Mouse (Mus musculus) forebrain, postnatal 0 days (tissue): ENCODE measurements around the gene Chrm1. TPM values are rescaled to one million over a fixed set of nuclear protein-coding genes. Genes with fewer than 3 reads are reported as not detected.

Experiments used
- ATAC-seq: fragments of 200-750 bp; cut with Nextera tagmentation; 2 replicates; pipeline ENCODE4 v1.8.0; 2017; ENCODE audit warnings: mild to moderate bottlenecking, moderate library complexity
- DNase-seq: peaks from one replicate; pipeline ENCODE4 v3.0.0-alpha.2; 2015
- H3K27ac ChIP-seq: fragments of 300-500 bp; sonication (generic); 2 replicates; pipeline ENCODE4 v1.5.1; 2014; ENCODE audit warnings: low read depth, mild to moderate bottlenecking, antibody characterized with exemption, low read length, moderate library complexity, mixed read lengths
- H3K27me3 ChIP-seq: fragments of 300-500 bp; sonication (generic); 2 replicates; pipeline ENCODE4 v1.6.1; 2014; ENCODE audit warnings: mild to moderate bottlenecking, low read length, mixed read lengths; ENCODE audit not compliant: insufficient read depth
- H3K36me3 ChIP-seq: fragments of 300-500 bp; sonication (generic); 2 replicates; pipeline ENCODE4 v1.6.1; 2014; ENCODE audit warnings: mild to moderate bottlenecking, moderate library complexity; ENCODE audit not compliant: insufficient read depth
- H3K4me1 ChIP-seq: fragments of 300-500 bp; sonication (generic); 2 replicates; pipeline ENCODE4 v1.6.1; 2014; ENCODE audit warnings: antibody characterized with exemption; ENCODE audit not compliant: insufficient read depth
- H3K4me2 ChIP-seq: fragments of 300-500 bp; sonication (generic); 2 replicates; pipeline ENCODE4 v1.6.1; 2014; ENCODE audit warnings: low read depth, mild to moderate bottlenecking, moderate library complexity
- H3K4me3 ChIP-seq: fragments of 300-500 bp; sonication (generic); 2 replicates; pipeline ENCODE4 v1.5.1; 2014; ENCODE audit warnings: low read depth, low read length, mixed read lengths
- H3K9ac ChIP-seq: fragments of 300-500 bp; sonication (generic); 2 replicates; pipeline ENCODE4 v1.6.1; 2014; ENCODE audit warnings: mild to moderate bottlenecking
- H3K9me3 ChIP-seq: fragments of 300-500 bp; sonication (generic); 2 replicates; pipeline ENCODE4 v1.6.1; 2016; ENCODE audit warnings: low read length
- CTCF ChIP-seq: sonication (generic); IDR thresholded peaks from 2 replicates; pipeline ENCODE4 v1.5.1; 2016; ENCODE audit warnings: antibody characterized with exemption, control low read depth, low read depth
- WGBS: fragments of 180-500 bp; shearing (Covaris S2); extraction: QIAGEN DNeasy Blood & Tissue Kit; methylation state at CpG from one replicate; pipeline ENCODE4 v1.1.7; 2014; 5-methylcytosine and 5-hydroxymethylcytosine counted together
- polyA plus RNA-seq: library from polyadenylated mRNA; unstranded; fragments of >200 nt; fragmentation: Nextera tagmentation; extraction: Ambion mirVana; gene quantifications from 2 replicates; pipeline ENCODE4 v1.2.1, GENCODE M21; 2015
- total RNA-seq: library from RNA; depleted of rRNA; stranded (reverse); fragments of >200 nt; gene quantifications from 2 replicates; pipeline ENCODE4 v1.2.3, GENCODE M21; 2014

Gene Chrm1
- total and polyA plus RNA-seq, 2 experiments from 2014 or later, result 14.9 to 17.0 TPM

DNA sequence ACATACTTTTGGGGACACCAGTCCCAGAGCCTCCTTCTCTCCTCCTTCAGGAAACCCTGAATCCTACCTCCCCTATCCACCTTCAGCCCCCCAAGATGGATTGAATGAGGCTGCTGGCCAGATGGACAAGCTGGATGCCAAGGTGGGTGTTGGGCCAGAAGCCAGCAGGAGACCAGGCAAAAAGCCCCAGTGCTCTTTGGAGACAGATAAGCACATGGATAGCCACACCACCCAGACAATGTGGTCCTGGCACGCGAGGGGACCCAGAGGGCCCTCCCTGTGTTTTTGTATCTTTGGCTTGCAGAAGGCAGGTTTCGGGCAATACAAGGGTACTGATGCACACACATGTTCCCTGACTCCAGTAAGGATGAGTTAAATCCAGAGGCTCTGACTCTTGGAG, 1.3 kb downstream of the Chrm1 start:
- Histone ChIP-seq H3K9me3 (no peaks in the 10 kb centered on the region), H3K4me2 (peak overlapping the region; percentile 91), H3K27me3 (no peaks in the 10 kb centered on the region), H3K36me3 (no peaks in the 10 kb centered on the region), H3K4me3 (peak overlapping the region; percentile 43), H3K27ac (peak overlapping the region; percentile 72), H3K9ac (peak overlapping the region; percentile 64), H3K4me1 (peaks cover 26% of the 10 kb centered on the region)
- no peak for TF ChIP-seq CTCF
- DNase-seq (no peak), ATAC-seq (no peak)
- 89% methylated on average over 3 of the region's 3 CpGs for WGBS

DNA sequence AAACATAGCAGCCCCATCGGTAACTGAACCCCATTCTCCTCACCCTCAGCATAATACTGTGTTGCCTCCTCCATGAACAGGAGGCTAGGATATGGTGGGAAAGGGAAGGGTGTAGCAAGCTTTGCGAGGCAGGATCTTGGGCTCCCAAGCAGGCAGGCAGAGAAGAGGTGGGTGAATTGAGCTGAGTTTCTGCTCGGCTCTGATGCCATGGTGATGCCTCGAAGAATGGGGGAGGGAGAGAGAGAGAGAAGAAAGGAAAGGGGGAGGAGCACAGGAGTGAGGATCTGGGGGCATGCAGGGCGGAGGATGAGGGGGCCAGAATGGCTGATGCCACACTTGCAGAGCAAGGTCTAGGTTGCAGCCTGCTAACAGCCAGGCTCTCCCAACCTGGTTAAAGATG, 2.2 kb downstream of the Chrm1 start:
- no peak for TF ChIP-seq CTCF

DNA sequence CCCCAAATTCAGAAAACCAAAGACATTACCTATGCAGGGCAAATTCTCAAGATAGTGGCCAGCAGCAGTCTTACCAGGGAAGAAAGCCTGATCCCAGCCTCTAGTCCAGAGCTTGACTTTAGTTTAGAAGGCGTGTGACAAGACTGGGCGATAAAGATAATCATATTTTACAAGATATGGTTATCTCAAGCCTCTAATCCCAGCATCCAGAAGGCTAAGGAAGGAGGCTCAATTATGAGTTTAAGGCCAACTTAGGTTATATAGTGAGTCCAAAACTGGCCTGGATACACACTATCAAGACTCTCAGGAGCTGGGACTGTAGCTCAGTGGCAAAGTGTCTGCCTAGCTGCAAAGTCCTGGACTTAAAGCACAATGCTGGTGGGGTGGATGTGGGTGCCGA, 9.3 kb downstream of the Chrm1 start:
- DNase-seq (no peak), ATAC-seq (no peak)
- Histone ChIP-seq H3K4me3 (no peak overlapping the region), H3K4me2 (no peak overlapping the region), H3K9me3 (no peaks in the 10 kb centered on the region), H3K36me3 (no peaks in the 10 kb centered on the region), H3K27me3 (no peaks in the 10 kb centered on the region), H3K9ac (no peak overlapping the region), H3K4me1 (no peaks in the 10 kb centered on the region), H3K27ac (no peak overlapping the region)
- TF ChIP-seq CTCF, result no peak
- 87% methylated on average over 3 of the region's 3 CpGs for WGBS

More for the DNA sequence above, 2.2 kb downstream of the Chrm1 start:
- peak; percentile 32 for DNase-seq
- Histone ChIP-seq H3K4me2 (peak overlapping the region; percentile 91), H3K9ac (peak overlapping the region; percentile 64), H3K36me3 (no peaks in the 10 kb centered on the region), H3K4me3 (peak overlapping the region; percentile 43), H3K27me3 (no peaks in the 10 kb centered on the region), H3K9me3 (no peaks in the 10 kb centered on the region), H3K27ac (peak overlapping the region; percentile 72), H3K4me1 (peaks cover 26% of the 10 kb centered on the region)
- ATAC-seq, result peak; percentile 20
- 44% methylated on average over 5 of the region's 5 CpGs for WGBS

DNA sequence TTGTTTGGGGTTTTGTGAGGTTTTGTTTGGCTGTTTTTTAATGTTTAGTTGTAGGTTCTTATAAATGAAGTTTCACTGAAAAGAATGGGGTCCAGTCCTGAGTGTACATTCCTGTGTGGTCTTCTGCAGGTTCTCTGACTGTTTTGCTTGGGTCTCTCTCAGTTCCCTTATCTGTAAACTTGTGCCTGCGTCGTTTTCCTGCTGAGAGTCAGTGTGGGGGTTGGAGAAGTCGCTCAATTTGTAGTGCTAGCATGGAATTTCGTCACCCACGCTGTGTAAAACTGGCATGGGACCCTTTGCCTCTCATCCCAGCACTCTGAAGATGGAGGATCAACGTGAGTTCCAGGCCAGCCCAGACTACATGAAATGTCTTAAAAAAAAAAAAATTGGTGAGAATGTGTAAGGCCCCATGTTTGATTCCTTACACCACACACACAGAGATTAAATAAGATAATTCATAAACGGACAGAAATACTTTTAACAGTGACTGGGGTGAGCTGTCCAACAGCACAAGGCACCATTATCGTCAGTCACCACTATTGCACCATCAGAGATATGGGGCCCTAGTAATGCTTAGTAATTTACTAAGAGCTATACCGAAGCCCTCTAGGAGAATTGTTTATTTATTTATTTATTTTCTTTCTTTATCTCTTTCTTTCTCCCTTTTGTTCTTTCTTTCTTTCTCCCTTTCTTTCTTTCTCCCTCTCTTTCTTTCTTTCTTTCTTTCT, 9.9 kb downstream of the Chrm1 start:
- no peak for TF ChIP-seq CTCF
- Histone ChIP-seq H3K4me1 (no peaks in the 10 kb centered on the region), H3K27me3 (no peaks in the 10 kb centered on the region), H3K36me3 (no peaks in the 10 kb centered on the region), H3K27ac (no peak overlapping the region), H3K4me3 (no peak overlapping the region), H3K9me3 (no peaks in the 10 kb centered on the region), H3K9ac (no peak overlapping the region), H3K4me2 (no peak overlapping the region)
- 74% methylated on average over 9 of the region's 9 CpGs for WGBS
- no peak for ATAC-seq
- no peak for DNase-seq

DNA sequence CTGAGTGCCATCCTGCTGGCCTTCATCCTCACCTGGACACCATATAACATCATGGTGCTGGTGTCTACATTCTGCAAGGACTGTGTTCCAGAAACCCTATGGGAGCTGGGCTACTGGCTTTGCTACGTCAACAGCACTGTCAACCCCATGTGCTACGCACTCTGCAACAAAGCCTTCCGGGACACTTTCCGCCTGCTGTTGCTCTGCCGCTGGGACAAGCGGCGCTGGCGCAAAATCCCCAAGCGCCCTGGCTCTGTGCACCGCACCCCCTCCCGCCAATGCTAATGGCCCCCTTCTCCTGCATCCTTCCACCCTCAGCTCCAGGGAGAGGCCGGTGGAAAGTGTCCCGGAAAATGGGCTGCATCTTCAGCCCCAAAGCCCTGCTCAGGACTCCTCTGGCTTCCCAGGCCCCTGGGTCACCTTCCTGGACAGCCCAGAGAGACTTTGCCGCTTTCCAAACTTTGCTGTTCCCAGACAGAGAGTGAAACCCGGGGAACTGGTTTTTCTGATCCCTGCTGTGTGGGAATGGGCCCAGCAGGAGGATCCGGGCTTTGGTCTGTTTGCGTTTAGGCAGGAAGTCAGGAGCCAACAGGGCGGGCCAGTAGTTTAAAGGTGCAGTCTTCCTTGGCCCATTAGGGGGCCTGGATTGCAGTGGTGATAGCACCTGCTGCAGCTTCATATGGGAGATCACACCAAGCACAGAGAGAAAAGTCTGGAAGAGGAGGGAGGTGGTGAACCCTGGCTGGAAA, 15.6 kb downstream of the Chrm1 start:
- 30% methylated on average over 18 of the region's 18 CpGs for WGBS

DNA sequence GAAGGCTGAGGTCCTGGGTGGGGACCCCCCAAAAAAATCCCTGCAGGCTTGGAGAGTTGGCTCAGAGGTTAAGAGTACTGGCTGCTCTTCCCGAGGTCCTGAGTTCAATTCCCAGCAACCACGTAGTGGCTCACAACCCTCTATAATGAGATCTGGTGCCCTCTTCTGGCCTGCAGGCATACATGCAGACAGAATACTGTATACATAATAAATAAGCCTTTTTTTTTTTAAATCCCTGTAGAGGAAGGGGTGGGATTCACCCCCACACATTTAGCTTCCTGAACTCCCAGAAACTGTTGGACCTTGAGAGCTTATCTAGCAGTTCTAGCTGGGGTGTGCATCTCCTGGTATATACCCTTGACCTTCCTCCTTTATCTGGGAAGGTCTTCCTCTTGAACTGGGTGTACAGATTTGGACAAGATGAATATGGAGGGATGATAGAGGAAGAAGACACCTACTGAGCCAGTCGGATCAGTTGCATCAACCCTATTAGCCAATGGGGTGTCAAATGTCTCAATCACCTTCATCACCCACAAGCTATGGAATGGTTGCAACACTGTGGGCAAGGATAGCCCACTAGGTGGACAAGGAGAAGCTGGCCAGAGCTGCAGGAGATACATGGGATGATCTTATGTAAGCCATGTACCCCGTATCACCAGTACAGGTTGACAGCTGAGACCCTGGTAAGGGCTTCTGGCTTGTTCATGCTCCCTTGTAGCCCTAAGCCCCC, 18.2 kb downstream of the Chrm1 start:
- Histone ChIP-seq H3K36me3 (peaks cover 8% of the 10 kb centered on the region; the same call in 1 of the 2 replicates), H3K27me3 (no peaks in the 10 kb centered on the region), H3K4me2 (no peak overlapping the region), H3K27ac (no peak overlapping the region), H3K9ac (no peak overlapping the region), H3K9me3 (no peaks in the 10 kb centered on the region), H3K4me3 (no peak overlapping the region), H3K4me1 (no peaks in the 10 kb centered on the region)
- TF ChIP-seq CTCF, result peak; percentile 46
- WGBS, result 93% methylated on average over 4 of the region's 4 CpGs
- no peak for DNase-seq
- no peak for ATAC-seq

More for the DNA sequence above, 15.6 kb downstream of the Chrm1 start:
- no peaks in the 10 kb centered on the region for H3K9me3 ChIP-seq
- TF ChIP-seq CTCF, result 0 out of 2 replicates have a peak, but pooled peaks have one; percentile 16
- H3K4me3 ChIP-seq, result no peak overlapping the region
- H3K4me1 ChIP-seq, result no peaks in the 10 kb centered on the region
- no peak for DNase-seq
- H3K9ac ChIP-seq, result no peak overlapping the region
- H3K36me3 ChIP-seq, result peaks cover 8% of the 10 kb centered on the region; the same call in 1 of the 2 replicates
- H3K27ac ChIP-seq, result 0 out of 2 replicates have a peak overlapping the region, but pooled peaks have one; percentile 15
- H3K4me2 ChIP-seq, result no peak overlapping the region
- no peaks in the 10 kb centered on the region for H3K27me3 ChIP-seq
- no peak for ATAC-seq
